ENCODE assay signal across 29 mouse cellular contexts in the genomic region with DNA sequence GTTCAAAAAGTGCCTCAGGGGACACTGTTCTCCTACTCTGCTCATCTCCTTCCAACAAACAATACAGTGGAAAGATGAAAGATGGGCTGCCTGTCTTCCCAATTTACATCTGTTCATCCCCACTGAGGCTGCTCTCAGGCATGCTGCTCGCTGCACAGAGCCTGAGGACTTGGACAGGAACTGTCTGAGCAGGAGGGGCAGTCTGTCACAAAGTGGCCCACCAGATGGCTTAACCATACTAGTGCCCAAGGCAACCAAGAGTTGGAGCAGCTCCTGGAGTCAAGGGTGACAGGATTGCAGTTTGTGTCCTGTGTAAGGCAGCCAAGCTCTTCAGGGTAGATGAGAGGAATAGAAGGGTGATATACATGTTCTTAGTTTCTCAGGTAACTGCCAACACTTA.
A peak's percentile ranks its signal among the peaks of the same experiment; 100 is the strongest.
DNase-seq lines count a peak whose midpoint lies in the region; ATAC-seq lines count a peak whose summit lies in the region.
"Had no signal": no experiment of that assay in that cellular context is flagged by ENCODE, and none has a peak within 500 bp of the region (broad histone marks: within the 10 kb centered on the region; RNA-seq: fewer than 3 reads in every experiment).

No protein-coding gene starts in this region.

- no peak overlapping the region for H3K4me2 ChIP-seq in heart, embryonic 12.5 days
- H3K4me2 ChIP-seq: embryonic facial prominence, embryonic 13.5 days; forebrain, embryonic 12.5 days; hindbrain, embryonic 14.5 days; liver, embryonic 13.5 days; neural tube, embryonic 13.5 days; stomach, embryonic 15.5 days had no signal

- peak; percentile 46 for DNase-seq in heart, adult 11 months
- DNase-seq in retina, postnatal 1 day: peak; percentile 14
- no peak for DNase-seq in retina, embryonic 14.5 days (ENCODE audit: low spot score)
- peak; percentile 55 for DNase-seq in cerebellum, adult 8-10 months
- peak; percentile 60 to 70 for DNase-seq in cerebellum, postnatal 36 days
- DNase-seq in kidney, adult 18-20 months: no peak
- DNase-seq: adrenal gland, postnatal 10 days; embryo, embryonic 11 days; gastrocnemius, postnatal 14 days; heart, adult 18-20 months; kidney, postnatal 36 days; liver, embryonic 13.5 days; lung, adult 2 months; lung, postnatal 14 days; midbrain, embryonic 14.5 days; right cerebral cortex, adult 18-20 months; thymus, postnatal 4 days had no signal

- no peaks in the 10 kb centered on the region for H3K36me3 ChIP-seq in heart, embryonic 12.5 days
- H3K36me3 ChIP-seq: embryonic facial prominence, embryonic 13.5 days; forebrain, embryonic 12.5 days; liver, embryonic 13.5 days; neural tube, embryonic 13.5 days; stomach, embryonic 15.5 days had no signal

- no peak overlapping the region for H3K9ac ChIP-seq in heart, embryonic 12.5 days
- H3K9ac ChIP-seq: embryonic facial prominence, embryonic 13.5 days; forebrain, embryonic 12.5 days; hindbrain, embryonic 14.5 days; liver, embryonic 13.5 days; neural tube, embryonic 13.5 days; stomach, embryonic 15.5 days had no signal

- 64% methylated on average over 1 of the region's 1 CpGs for WGBS in heart, embryonic 12.5 days

- no peak overlapping the region for H3K27ac ChIP-seq in heart, embryonic 12.5 days (ENCODE audit: poor library complexity, severe bottlenecking)
- H3K27ac ChIP-seq: embryonic facial prominence, embryonic 13.5 days; forebrain, embryonic 12.5 days; hindbrain, embryonic 14.5 days; liver, embryonic 13.5 days; neural tube, embryonic 13.5 days; stomach, embryonic 15.5 days had no signal

- no peak for ATAC-seq in heart, embryonic 12.5 days (ENCODE audit: insufficient number of reproducible peaks, low FRiP score)
- ATAC-seq in inflammation-experienced regulatory T-cells, adult 6 months: no peak
- ATAC-seq: activated CD4-positive, CD25-positive, alpha-beta regulatory T cell, adult 4 months; intestine, embryonic 16.5 days had no signal

- no peak overlapping the region for H3K4me3 ChIP-seq in heart, embryonic 12.5 days
- H3K4me3 ChIP-seq: embryonic facial prominence, embryonic 13.5 days; erythroblast, embryonic 14.5 days; forebrain, embryonic 12.5 days; liver, embryonic 13.5 days; myocyte; neural tube, embryonic 13.5 days; stomach, embryonic 15.5 days had no signal

- no peaks in the 10 kb centered on the region for H3K4me1 ChIP-seq in heart, embryonic 12.5 days (replicated peaks)
- H3K4me1 ChIP-seq: liver, embryonic 13.5 days; stomach, embryonic 15.5 days had no signal

- no peaks in the 10 kb centered on the region for H3K27me3 ChIP-seq in heart, embryonic 12.5 days (replicated peaks)
- H3K27me3 ChIP-seq: CH12.LX; embryonic facial prominence, embryonic 13.5 days; forebrain, embryonic 12.5 days; liver, embryonic 13.5 days; neural tube, embryonic 13.5 days; stomach, embryonic 15.5 days had no signal

- no peaks in the 10 kb centered on the region for H3K9me3 ChIP-seq in heart, embryonic 12.5 days (replicated peaks)
- H3K9me3 ChIP-seq: embryonic facial prominence, embryonic 13.5 days; forebrain, embryonic 12.5 days; liver, embryonic 13.5 days; neural tube, embryonic 13.5 days; stomach, embryonic 15.5 days had no signal

Comparison
In these comparisons a context has a peak if more than half of its experiments do, and no peak if none do; other contexts are left out.
1. DNase-seq: peak in heart, adult 11 months (single experiment), retina, postnatal 1 day (single experiment), cerebellum, adult 8-10 months (single experiment) and cerebellum, postnatal 36 days (2 of 2); none in retina, embryonic 14.5 days (single experiment) and kidney, adult 18-20 months (single experiment).